Mouse (Mus musculus): ENCODE data around the gene Stap2. TPM values are rescaled to one million over a fixed set of nuclear protein-coding genes. Genes with fewer than 3 reads are reported as not detected.

Gene Stap2
- polyA plus RNA-seq, 1 experiment from 2014 or later: 0.22 TPM

- no peak overlapping the region for H3K4me3 ChIP-seq (ENCODE audit: inconsistent target)
- 85% methylated on average over 6 of the region's 6 CpGs for WGBS (ENCODE audit: missing documents)
- H3K79me2 ChIP-seq (ENCODE audit: inconsistent target): peaks cover 87% of the 10 kb centered on the region
- peaks cover 50% of the 10 kb centered on the region for H3K36me3 ChIP-seq (ENCODE audit: inconsistent target)
- peak overlapping the region; percentile 98 for H3K27ac ChIP-seq
These were observed 15.2 kb upstream of the Stap2 start for GRCm38 (mm10) chr17:56020400-56021084.

- H3K79me2 ChIP-seq (ENCODE audit: inconsistent target): peaks cover 67% of the 10 kb centered on the region
- no peak overlapping the region for H3K4me3 ChIP-seq (ENCODE audit: inconsistent target)
- WGBS (ENCODE audit: missing documents): 82% methylated on average over 17 of the region's 20 CpGs
- peaks cover 59% of the 10 kb centered on the region for H3K36me3 ChIP-seq (ENCODE audit: inconsistent target)
- no peak overlapping the region for H3K27ac ChIP-seq
These were observed 13.2 kb upstream of the Stap2 start for GRCm38 (mm10) chr17:56018347-56019131.

- H3K36me3 ChIP-seq (ENCODE audit: inconsistent target): peaks cover 59% of the 10 kb centered on the region
- peaks cover 60% of the 10 kb centered on the region for H3K79me2 ChIP-seq (ENCODE audit: inconsistent target)
- no peak overlapping the region for H3K4me3 ChIP-seq (ENCODE audit: inconsistent target)
- WGBS (ENCODE audit: missing documents): 91% methylated on average over 7 of the region's 7 CpGs
- H3K27ac ChIP-seq: no peak overlapping the region
These were observed 12.5 kb upstream of the Stap2 start for GRCm38 (mm10) chr17:56017848-56018247.

- no peak overlapping the region for H3K27ac ChIP-seq
- 93% methylated on average over 11 of the region's 15 CpGs for WGBS (ENCODE audit: missing documents)
- no peak overlapping the region for H3K4me3 ChIP-seq (ENCODE audit: inconsistent target)
- H3K36me3 ChIP-seq (ENCODE audit: inconsistent target): peaks cover 59% of the 10 kb centered on the region
- peaks cover 52% of the 10 kb centered on the region for H3K79me2 ChIP-seq (ENCODE audit: inconsistent target)
These were observed 11.7 kb upstream of the Stap2 start for GRCm38 (mm10) chr17:56016793-56017785.

- H3K79me2 ChIP-seq (ENCODE audit: inconsistent target): peaks cover 45% of the 10 kb centered on the region
- H3K36me3 ChIP-seq (ENCODE audit: inconsistent target): peaks cover 65% of the 10 kb centered on the region
- 92% methylated on average over 8 of the region's 8 CpGs for WGBS (ENCODE audit: missing documents)
- H3K4me3 ChIP-seq (ENCODE audit: inconsistent target): no peak overlapping the region
- H3K27ac ChIP-seq: no peak overlapping the region
These were observed 11.0 kb upstream of the Stap2 start for GRCm38 (mm10) chr17:56016382-56016781.

- peaks cover 63% of the 10 kb centered on the region for H3K36me3 ChIP-seq (ENCODE audit: inconsistent target)
- no peak overlapping the region for H3K27ac ChIP-seq
- H3K4me3 ChIP-seq (ENCODE audit: inconsistent target): no peak overlapping the region
- H3K79me2 ChIP-seq (ENCODE audit: inconsistent target): peaks cover 42% of the 10 kb centered on the region
- 96% methylated on average over 8 of the region's 9 CpGs for WGBS (ENCODE audit: missing documents)
These were observed 9.9 kb upstream of the Stap2 start for GRCm38 (mm10) chr17:56015293-56015692.

GRCm38 (mm10) chr17:56011441-56011840 lies 6.1 kb upstream of the Stap2 start:
- Histone ChIP-seq H3K27ac (no peak overlapping the region), H3K4me3 (ENCODE audit: inconsistent target) (no peak overlapping the region), H3K79me2 (ENCODE audit: inconsistent target) (peaks cover 14% of the 10 kb centered on the region; the same call in 1 of the 2 replicates), H3K36me3 (ENCODE audit: inconsistent target) (peaks cover 25% of the 10 kb centered on the region)
- WGBS (ENCODE audit: missing documents): 95% methylated on average over 7 of the region's 7 CpGs

- Histone ChIP-seq H3K79me2 (ENCODE audit: inconsistent target) (peaks cover 14% of the 10 kb centered on the region; the same call in 1 of the 2 replicates), H3K27ac (no peak overlapping the region), H3K4me3 (ENCODE audit: inconsistent target) (peak overlapping the region; percentile 54; the same call in 1 of the 2 replicates), H3K36me3 (ENCODE audit: inconsistent target) (peaks cover 17% of the 10 kb centered on the region)
- 13% methylated on average over 9 of the region's 9 CpGs for WGBS (ENCODE audit: missing documents)
These were observed 5.3 kb upstream of the Stap2 start for GRCm38 (mm10) chr17:56010681-56011080.

- Histone ChIP-seq H3K4me3 (ENCODE audit: inconsistent target) (peak overlapping the region; percentile 54), H3K36me3 (ENCODE audit: inconsistent target) (peaks cover 13% of the 10 kb centered on the region), H3K27ac (peak overlapping the region; percentile 48; the same call in 1 of the 2 replicates), H3K79me2 (ENCODE audit: inconsistent target) (peaks cover 14% of the 10 kb centered on the region; the same call in 1 of the 2 replicates)
- 68% methylated on average over 13 of the region's 14 CpGs for WGBS (ENCODE audit: missing documents)
These were observed 4.9 kb upstream of the Stap2 start for GRCm38 (mm10) chr17:56010255-56010654.

- peak overlapping the region; percentile 54 for H3K4me3 ChIP-seq (ENCODE audit: inconsistent target)
- whole genome bisulfite sequencing (ENCODE audit: missing documents): 48% methylated on average over 2 of the region's 2 CpGs
- H3K27ac ChIP-seq: peak overlapping the region; percentile 48
- peaks cover 14% of the 10 kb centered on the region; the same call in 1 of the 2 replicates for H3K79me2 ChIP-seq (ENCODE audit: inconsistent target)
- peaks cover 10% of the 10 kb centered on the region; the same call in 1 of the 2 replicates for H3K36me3 ChIP-seq (ENCODE audit: inconsistent target)
These were observed 4.5 kb upstream of the Stap2 start for GRCm38 (mm10) chr17:56009962-56010240.

- peaks cover 14% of the 10 kb centered on the region; the same call in 1 of the 2 replicates for H3K79me2 ChIP-seq (ENCODE audit: inconsistent target)
- peak overlapping the region; percentile 54 for H3K4me3 ChIP-seq (ENCODE audit: inconsistent target)
- WGBS (ENCODE audit: missing documents): under 1% methylated on average over 57 of the region's 62 CpGs
- peak overlapping the region; percentile 75 for H3K27ac ChIP-seq
- H3K36me3 ChIP-seq (ENCODE audit: inconsistent target): peaks cover 7% of the 10 kb centered on the region; the same call in 1 of the 2 replicates
These were observed 3.9 kb upstream of the Stap2 start for GRCm38 (mm10) chr17:56009088-56009961.

- peaks cover 7% of the 10 kb centered on the region; the same call in 1 of the 2 replicates for H3K36me3 ChIP-seq (ENCODE audit: inconsistent target)
- H3K4me3 ChIP-seq (ENCODE audit: inconsistent target): peak overlapping the region; percentile 54
- under 1% methylated on average over 21 of the region's 21 CpGs for WGBS (ENCODE audit: missing documents)
- peak overlapping the region; percentile 75 for H3K27ac ChIP-seq
- peaks cover 14% of the 10 kb centered on the region; the same call in 1 of the 2 replicates for H3K79me2 ChIP-seq (ENCODE audit: inconsistent target)
These were observed 3.1 kb upstream of the Stap2 start for GRCm38 (mm10) chr17:56008356-56009087.
